Comparison of ENCODE assay signal across 7 mouse cellular contexts in genomic region chr14:15437501-15437941, GRCm38 (mm10). TPM values are rescaled to one million over a fixed set of nuclear protein-coding genes. Genes with fewer than 3 reads are reported as not detected.
DNase-seq lines count a peak whose midpoint lies in the region; ATAC-seq lines count a peak whose summit lies in the region.

No protein-coding gene starts in this region.

- H3K27me3 ChIP-seq in forebrain, embryonic 14.5 days (replicated peaks; ENCODE audit: control insufficient read depth, insufficient read depth, low read length) = peaks cover 12% of the 10 kb centered on the region
- H3K27me3 ChIP-seq in hindbrain, embryonic 13.5 days = peaks cover 32% of the 10 kb centered on the region
- peaks cover 25% of the 10 kb centered on the region for H3K27me3 ChIP-seq in liver, embryonic 13.5 days

- H3K9me3 ChIP-seq in forebrain, embryonic 14.5 days (replicated peaks; ENCODE audit: control insufficient read depth, low read length) = no peaks in the 10 kb centered on the region
- no peaks in the 10 kb centered on the region for H3K9me3 ChIP-seq in hindbrain, embryonic 13.5 days
- no peaks in the 10 kb centered on the region for H3K9me3 ChIP-seq in liver, embryonic 13.5 days (replicated peaks)

- 3% methylated on average over 15 of the region's 15 CpGs for WGBS in forebrain, embryonic 14.5 days
- WGBS in hindbrain, embryonic 13.5 days = 4% methylated on average over 15 of the region's 15 CpGs
- 9% methylated on average over 15 of the region's 15 CpGs for WGBS in liver, embryonic 13.5 days (ENCODE audit: insufficient replicate concordance)

- no peak for ATAC-seq in forebrain, embryonic 14.5 days
- ATAC-seq in hindbrain, embryonic 13.5 days (ENCODE audit: low FRiP score) = peak; percentile 28; the same call in 1 of the 2 replicates
- ATAC-seq in liver, embryonic 13.5 days (ENCODE audit: low read depth) = no peak

- no peak overlapping the region for H3K27ac ChIP-seq in forebrain, embryonic 14.5 days (ENCODE audit: low read depth, low read length)
- no peak overlapping the region for H3K27ac ChIP-seq in hindbrain, embryonic 13.5 days
- H3K27ac ChIP-seq in liver, embryonic 13.5 days = no peak overlapping the region

- H3K36me3 ChIP-seq in forebrain, embryonic 14.5 days (ENCODE audit: control insufficient read depth, insufficient read depth, low read length) = no peaks in the 10 kb centered on the region
- no peaks in the 10 kb centered on the region for H3K36me3 ChIP-seq in hindbrain, embryonic 13.5 days
- H3K36me3 ChIP-seq in liver, embryonic 13.5 days = no peaks in the 10 kb centered on the region

- intact Hi-C loops in gastrocnemius, postnatal 14 days (cut with DNase I; ENCODE audit: low total_unique reads) = no loop called here

- H3K4me1 ChIP-seq in forebrain, embryonic 14.5 days (ENCODE audit: control insufficient read depth, insufficient read depth, low read length) = no peaks in the 10 kb centered on the region
- H3K4me1 ChIP-seq in hindbrain, embryonic 13.5 days (replicated peaks) = peaks cover 6% of the 10 kb centered on the region
- H3K4me1 ChIP-seq in liver, embryonic 13.5 days (replicated peaks) = no peaks in the 10 kb centered on the region; the same call in 1 of the 2 replicates

- H3K4me2 ChIP-seq in forebrain, embryonic 14.5 days (ENCODE audit: low read length) = peak overlapping the region; percentile 91
- H3K4me2 ChIP-seq in hindbrain, embryonic 13.5 days = peak overlapping the region; percentile 94
- H3K4me2 ChIP-seq in liver, embryonic 13.5 days = peak overlapping the region; percentile 57

- peak; percentile 44 for DNase-seq in adrenal gland, adult 2 months
- peak; percentile 60 for DNase-seq in cerebellum, adult 11 months
- peak; percentile 27 for DNase-seq in forebrain, embryonic 14.5 days (ENCODE audit: low spot score)
- DNase-seq in liver, embryonic 13.5 days = no peak
- DNase-seq in right cerebral cortex, postnatal 36 days (ENCODE audit: low spot score in 2 of 2) = peak; percentile 20 to 36
- DNase-seq in gastrocnemius, postnatal 14 days = no peak

- H3K9ac ChIP-seq in forebrain, embryonic 14.5 days (ENCODE audit: low read length) = peak overlapping the region; percentile 65
- peak overlapping the region; percentile 76 for H3K9ac ChIP-seq in hindbrain, embryonic 13.5 days
- no peak overlapping the region for H3K9ac ChIP-seq in liver, embryonic 13.5 days

- H3K4me3 ChIP-seq in forebrain, embryonic 14.5 days (ENCODE audit: low read depth, low read length) = peak overlapping the region; percentile 50
- H3K4me3 ChIP-seq in hindbrain, embryonic 13.5 days = peak overlapping the region; percentile 68
- H3K4me3 ChIP-seq in liver, embryonic 13.5 days (replicated peaks) = peak overlapping the region; percentile 45

RNA-seq across cellular contexts. Expression of gene Lrrc3b, which starts 1.3 kb away (rescaled TPM):
- total RNA-seq in adrenal gland, adult 2 months (2021) = 1 to 10 TPM; 4.6 to 6.0 TPM
- 8.3 and 12.0 TPM in 2 replicates for polyA plus RNA-seq in adrenal gland, adult 2 months (2012; rRNA removed)
- 5.5 and 7.7 TPM in 2 replicates for polyA plus RNA-seq in forebrain, embryonic 14.5 days (2014; fragmentation: Nextera tagmentation; extraction: Ambion mirVana)
- 6.7 and 8.1 TPM in 2 replicates for polyA plus RNA-seq in hindbrain, embryonic 13.5 days (2015; fragmentation: Nextera tagmentation; extraction: Ambion mirVana)
- 0.10 and 0.12 TPM in 2 replicates for polyA plus RNA-seq in liver, embryonic 13.5 days (2015; fragmentation: Nextera tagmentation; extraction: Ambion mirVana)
- total RNA-seq in gastrocnemius, postnatal 14 days (2021) = 1 to 10 TPM; 2.1 to 2.4 TPM

Comparison
In these comparisons a context has a peak if more than half of its experiments do, and no peak if none do; other contexts are left out.
1. DNase-seq: peak in adrenal gland, adult 2 months (single experiment), cerebellum, adult 11 months (single experiment), forebrain, embryonic 14.5 days (single experiment) and right cerebral cortex, postnatal 36 days (2 of 2); none in liver, embryonic 13.5 days (single experiment) and gastrocnemius, postnatal 14 days (single experiment).
2. Peak in every context shown above with its lines, with median percentiles within 50 percentile points of each other: H3K4me2 ChIP-seq and H3K4me3 ChIP-seq.